Mouse (Mus musculus): Measurements from ENCODE around the gene Crhr2. TPM values are rescaled to one million over a fixed set of nuclear protein-coding genes. Genes with fewer than 3 reads are reported as not detected.

The Crhr2 gene
- total RNA-seq (2015) (not detected in 2 replicates), total RNA-seq (2017) (not detected in 2 replicates)

DNA sequence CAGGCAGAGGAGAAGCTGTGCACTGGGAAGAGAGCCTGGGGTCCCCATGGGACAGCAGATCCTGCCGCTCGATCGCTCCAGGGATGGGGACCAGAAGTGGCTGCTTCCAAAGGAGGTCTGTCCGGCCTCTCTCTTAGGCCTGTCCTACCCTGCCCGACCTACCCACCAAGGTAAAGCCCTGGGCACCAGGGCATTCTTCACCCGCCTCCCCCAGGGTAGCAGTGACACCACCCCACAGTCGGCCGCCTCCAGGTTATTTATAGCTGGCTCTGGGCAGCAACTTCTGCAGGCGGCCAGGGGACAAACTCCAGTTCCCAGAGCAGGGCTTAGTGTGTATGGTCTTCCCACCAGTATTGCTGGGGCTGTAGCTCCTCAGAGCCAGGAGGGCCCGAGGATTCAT lies at the start of gene Crhr2:
Crhr2 (minus strand) TSS at position 223 of the 400 bp plus-strand sequence.
- no peak for ATAC-seq (ENCODE audit: poor library complexity, severe bottlenecking)

DNA sequence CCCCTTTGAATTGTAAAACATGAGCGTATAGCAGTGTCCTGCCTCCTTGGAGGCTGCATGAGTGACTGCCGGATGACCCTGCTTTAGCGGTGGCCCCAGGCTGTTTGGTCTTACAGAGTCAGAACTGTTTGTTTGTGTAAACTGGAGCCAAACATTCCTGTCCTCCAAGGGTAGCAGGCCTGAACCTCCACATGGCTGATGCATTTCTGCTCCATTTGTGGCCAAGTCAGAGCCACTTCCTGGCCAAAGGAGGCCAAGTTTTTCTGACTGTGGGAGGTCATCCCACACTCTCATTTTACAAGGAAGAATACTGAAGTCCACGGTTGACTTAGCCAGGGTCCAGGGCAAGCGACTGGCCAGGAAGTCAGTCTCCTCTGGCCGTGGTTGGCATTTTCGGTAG lies 46.7 kb upstream of the Crhr2 start:
- no peak for ATAC-seq (ENCODE audit: poor library complexity, severe bottlenecking)

DNA sequence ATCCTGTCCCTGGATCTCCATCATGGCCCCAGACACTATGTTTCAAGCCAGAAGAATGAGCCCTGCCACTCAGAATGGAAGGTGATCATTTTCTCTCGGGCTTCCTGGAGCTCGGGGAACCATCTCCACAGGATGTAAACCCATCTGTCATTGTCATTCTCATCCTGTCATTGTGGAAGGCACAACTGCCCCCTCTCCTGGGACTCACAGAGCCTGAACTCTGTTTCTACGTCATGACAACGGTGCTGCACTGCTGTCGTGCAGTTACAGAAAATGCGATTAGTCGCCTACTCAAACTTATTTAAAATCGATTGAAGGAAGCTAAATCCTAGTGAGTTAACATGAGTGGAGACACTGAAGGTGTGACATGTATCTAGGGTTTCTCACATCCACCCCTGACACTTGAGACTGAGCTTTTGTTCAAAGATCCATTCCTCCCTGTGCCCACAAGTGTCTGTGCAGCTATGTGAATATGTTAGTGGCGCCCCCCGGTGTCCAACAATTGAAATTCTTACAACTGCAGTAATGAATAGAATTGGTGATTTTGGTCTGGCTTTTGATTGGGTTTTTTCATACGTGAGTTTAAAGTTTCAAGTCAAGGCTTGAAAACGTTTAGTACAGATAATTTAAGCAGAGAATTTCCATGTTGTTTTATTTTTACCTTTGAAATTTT lies 44.4 kb upstream of the Crhr2 start:
- ATAC-seq (ENCODE audit: poor library complexity, severe bottlenecking): no peak

DNA sequence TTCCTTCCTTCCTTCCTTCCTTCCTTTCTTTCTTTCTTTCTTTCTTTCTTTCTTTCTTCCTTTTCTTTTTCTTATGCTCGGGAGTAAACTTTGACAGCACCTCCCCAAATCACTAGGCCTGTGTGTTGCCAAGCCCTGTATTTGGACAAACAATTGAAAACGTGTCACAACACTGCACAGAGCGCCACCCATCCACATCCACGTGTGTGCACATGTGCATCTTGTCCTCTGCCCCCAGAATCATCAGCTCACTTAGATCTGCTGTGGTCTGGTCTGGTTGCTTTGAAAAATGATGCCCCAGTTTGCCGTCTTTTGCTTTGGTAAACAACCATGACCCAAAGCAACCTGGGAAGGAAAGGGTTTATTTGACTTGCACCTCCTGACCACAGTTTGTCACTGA lies 43.1 kb upstream of the Crhr2 start:
- ATAC-seq (ENCODE audit: poor library complexity, severe bottlenecking): no peak

DNA sequence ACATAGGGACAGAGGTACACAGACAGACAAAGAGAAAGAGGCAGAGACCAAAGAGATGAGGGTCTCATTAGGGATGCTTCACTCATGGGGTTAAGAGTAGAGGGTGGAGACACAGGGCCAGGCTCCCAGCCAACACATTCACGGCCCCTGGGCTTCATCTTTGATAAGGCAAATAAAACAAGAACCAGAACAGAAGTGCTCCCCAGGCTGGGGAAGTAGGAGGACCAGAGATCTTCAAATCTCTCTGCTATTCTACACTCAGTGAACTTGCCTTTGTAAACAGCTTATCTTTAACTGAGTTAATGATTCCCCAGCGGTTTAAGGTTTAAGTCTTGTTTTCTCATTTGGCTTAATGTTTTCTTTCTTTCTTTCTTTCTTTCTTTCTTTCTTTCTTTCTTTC lies 42.6 kb upstream of the Crhr2 start:
- ATAC-seq (ENCODE audit: poor library complexity, severe bottlenecking): no peak

DNA sequence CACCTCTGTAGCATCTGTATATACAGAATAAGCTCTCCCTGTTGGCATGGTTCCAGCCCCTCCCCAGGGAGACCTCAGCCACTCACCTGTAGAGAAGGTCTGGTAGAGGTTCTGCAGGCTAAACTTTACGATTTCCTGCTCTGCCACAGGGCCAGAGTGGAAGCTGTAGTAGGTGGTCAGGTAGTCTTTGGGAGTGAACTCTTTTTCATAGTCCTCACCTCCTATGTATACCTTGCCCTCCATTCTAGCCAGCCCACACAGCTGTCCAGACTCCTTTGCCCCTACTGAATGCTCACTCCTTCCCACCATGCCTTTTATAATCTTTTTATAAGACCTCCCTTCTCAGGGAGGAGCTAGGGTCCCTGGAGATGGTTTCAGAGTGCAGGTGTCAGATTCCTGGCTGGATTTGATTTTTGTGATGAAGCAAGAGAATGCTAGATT lies 41.9 kb upstream of the Crhr2 start, which contains the start of gene Inmt:
Inmt (minus strand) TSS at position 303 of the 441 bp plus-strand sequence.
- no peak for ATAC-seq (ENCODE audit: poor library complexity, severe bottlenecking)

DNA sequence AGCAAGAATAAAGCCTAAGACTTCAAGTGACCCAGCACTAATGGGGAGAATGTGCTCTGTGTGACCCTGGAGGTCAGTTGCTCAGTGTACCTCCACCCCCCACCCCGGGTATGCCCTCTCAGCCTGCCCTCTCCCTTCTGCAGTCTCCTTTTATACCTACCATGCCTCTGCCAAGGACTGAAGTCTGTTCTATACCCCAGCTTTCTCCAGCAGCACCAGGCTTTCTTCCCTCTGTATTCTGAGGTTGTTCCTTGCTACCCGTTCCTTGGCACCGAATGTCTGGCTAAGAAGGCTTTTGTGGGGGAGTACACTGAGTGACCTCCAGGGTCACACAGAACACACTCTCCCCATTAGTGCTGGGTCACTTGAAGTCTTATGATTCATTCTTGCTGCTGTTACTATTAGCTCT lies 41.1 kb upstream of the Crhr2 start:
- ATAC-seq (ENCODE audit: poor library complexity, severe bottlenecking): no peak

DNA sequence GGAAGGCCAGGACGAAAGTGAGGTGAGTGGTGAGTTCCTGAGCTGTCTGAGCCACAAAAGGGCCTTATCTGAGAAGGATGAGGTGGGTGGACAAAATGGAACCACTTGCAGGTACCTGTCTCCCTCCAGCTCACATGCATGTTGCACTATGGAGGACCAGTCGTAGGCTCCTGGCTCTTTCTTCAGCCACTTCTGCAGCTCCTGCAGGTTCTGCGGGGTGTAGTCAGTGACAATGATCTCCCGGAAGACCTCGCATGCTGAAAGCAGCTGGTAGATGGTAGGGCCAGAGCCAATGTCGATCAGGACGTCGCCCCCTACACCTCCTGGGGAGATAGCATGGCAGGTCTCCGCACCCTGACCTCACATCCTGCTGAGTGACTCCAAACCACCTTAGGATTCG lies 40.4 kb upstream of the Crhr2 start:
- ATAC-seq (ENCODE audit: poor library complexity, severe bottlenecking): no peak

DNA sequence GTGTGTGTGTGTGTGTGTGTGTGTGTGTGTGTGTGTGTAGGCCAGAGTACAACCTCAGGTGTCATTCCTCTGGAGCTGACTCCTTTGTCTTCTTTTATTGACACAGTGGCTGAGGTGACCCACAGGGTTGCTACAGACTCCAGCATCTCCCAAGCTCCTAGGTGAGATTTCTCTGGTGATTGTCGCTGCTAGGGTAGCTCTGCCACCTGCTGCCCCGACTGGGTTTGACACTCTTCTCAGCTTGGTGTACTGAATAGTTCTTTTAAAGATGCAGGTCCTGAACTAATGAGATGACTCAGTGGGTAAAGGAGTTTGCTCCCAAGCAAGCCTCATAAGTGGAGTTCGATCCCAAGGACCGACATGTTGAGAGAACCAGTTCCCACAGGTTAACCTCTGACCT lies 38.8 kb upstream of the Crhr2 start:
- no peak for ATAC-seq (ENCODE audit: poor library complexity, severe bottlenecking)

DNA sequence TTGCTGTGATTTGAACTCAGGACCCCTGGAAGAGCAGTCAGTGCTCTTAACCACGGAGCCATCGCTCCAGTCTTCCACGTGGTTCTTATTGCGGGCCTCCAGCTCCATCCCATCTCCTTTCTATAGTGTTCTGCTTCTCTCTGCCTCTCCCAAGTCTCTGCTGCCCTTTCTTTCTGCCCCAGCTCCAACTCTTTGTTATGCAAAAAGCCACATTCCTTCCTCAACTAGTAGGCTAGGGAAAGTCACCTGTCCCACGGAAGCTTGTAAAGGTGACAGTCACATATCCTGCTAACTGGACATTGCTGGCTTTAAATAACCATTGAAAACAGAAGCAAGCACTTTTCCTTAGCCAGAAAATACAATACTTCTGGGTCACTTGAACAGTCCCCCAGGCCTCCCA lies 37.0 kb upstream of the Crhr2 start:
- ATAC-seq (ENCODE audit: poor library complexity, severe bottlenecking): no peak

DNA sequence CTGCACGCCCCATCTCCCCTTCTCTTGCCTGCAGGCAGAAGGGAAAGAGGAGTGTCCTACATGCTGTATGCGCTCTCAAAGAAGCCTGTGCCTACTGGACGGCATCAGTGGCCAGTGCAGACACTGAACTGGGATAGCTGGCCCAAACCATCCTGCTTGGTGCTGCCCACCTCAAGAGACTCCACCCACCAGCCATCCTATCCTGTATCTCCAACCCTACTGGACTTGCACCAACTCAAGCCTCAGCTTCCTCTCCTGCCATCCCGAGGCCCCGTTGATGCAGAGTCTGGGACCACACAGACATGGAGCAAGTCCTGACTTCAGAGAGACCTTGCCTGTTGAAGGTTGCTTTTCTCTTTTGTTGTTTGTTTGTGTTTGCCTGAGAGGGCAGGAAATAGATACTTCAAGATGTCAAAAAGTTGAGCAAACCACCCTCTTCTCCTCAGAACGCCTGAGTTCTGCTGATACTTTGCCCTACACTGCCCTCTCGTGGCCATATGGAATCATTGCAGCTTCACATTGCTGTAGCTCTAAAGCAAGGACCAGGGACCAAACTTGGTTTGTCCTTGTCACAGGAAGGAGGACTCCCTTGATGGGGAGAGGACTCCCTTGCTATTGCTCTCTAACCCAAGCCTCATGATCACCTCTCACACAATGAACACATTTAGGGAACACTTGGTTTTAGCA lies 34.1 kb upstream of the Crhr2 start:
- ATAC-seq (ENCODE audit: poor library complexity, severe bottlenecking): peak; percentile 90

DNA sequence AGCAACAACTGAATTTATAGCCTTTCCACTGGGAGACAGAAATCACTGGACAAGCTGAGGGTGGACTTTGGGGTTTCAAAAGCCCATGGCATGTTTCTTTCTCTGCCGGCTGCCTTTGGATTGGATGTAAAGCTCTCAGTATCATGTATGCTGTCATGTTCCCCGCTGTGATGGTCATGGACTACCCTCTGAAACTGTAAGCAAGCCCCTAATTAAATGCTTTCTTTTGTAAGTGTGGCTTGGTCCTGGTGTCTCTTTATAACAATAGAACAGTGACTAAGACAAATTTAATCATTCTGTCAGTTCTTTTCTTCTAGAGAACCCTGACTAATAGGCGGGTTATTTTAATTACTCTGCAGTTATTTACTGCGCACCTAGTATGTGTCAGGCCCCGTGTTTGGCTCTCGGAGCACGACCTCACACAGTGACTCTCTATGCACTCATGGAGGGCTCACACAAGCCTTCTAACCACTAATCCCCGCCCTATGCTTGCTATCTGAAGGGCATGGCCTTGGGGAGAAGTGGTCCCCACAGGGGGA lies 30.3 kb upstream of the Crhr2 start:
- ATAC-seq (ENCODE audit: poor library complexity, severe bottlenecking): no peak

DNA sequence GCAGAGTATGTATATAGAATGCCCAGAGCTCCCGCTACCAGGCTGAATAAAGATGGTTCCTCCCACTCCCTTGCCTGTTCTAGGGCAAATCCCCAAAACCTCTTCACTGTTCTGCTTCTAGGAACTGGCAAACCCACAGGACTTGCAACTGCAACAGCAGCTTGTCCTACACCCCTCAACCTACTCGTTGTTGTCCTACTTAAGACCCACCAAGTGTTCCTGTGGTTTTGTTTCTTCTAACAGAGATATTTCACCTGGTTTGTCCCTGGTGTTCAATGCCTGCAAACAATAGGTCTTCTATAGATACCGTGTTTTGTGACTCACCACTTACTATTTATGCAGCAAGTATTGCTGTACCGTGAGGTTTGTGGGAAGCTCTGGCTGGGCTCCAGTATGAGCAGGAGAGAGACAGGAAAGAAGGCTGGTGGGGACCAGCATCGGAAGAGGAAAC lies 28.5 kb upstream of the Crhr2 start:
- ATAC-seq (ENCODE audit: poor library complexity, severe bottlenecking): no peak

DNA sequence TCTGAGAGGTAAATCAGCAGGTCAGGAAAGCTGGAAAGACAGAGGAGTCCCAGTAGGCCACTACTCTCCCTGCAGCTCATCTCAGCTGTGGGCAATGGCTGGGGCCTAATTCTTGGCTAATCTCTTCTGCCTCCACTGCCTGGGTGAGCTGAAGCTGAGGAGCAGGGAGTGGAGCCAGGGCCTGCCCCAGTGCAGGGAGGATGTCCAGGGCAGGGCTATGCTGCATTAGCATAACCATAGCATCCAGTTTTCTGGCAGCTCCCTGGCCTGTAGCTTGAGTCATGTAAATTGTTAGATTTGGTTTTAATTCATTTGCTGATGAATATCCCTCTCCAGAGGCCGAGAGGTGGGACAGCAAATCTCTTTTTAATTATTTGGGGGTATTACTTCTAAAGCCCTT lies 26.4 kb upstream of the Crhr2 start:
- no peak for ATAC-seq (ENCODE audit: poor library complexity, severe bottlenecking)

DNA sequence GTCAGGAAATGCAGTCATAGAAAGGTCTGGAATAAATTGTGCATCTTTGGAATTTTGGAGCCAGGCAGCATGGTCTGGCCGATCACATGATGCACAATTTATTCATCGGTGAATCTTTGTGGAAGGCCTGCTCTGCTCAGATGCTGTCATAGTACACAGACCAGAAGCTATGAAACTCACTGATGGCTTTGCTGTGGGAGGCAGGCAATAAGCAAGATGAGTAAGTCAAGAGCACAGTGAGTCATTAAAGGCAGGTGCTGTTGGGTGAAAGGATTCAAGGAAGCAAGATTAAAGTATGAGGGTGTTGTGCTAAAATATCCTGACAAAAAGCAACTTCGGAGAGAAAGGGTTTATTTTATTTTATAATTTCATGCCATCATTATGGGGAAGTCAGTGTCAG lies 19.4 kb upstream of the Crhr2 start:
- ATAC-seq (ENCODE audit: poor library complexity, severe bottlenecking): no peak

DNA sequence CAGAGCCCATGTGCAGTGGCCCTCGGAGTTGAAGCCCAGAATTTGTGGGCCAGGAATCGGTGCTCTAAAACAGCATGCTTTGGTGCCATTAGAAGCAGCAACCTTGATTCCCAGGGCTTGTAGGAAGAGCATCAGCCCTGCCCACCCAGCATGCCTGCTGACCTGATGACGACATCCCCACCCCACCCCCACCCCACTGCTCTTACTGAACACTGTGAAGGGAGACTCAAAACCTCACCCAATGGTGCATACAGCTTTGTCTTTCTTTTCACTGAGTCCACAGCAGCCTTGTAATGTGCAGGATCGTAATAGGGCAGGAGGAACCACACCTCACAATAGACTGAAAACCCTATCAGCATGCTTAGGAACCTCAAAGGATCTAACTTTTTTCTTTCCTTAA lies 13.3 kb upstream of the Crhr2 start:
- no peak for ATAC-seq (ENCODE audit: poor library complexity, severe bottlenecking)

DNA sequence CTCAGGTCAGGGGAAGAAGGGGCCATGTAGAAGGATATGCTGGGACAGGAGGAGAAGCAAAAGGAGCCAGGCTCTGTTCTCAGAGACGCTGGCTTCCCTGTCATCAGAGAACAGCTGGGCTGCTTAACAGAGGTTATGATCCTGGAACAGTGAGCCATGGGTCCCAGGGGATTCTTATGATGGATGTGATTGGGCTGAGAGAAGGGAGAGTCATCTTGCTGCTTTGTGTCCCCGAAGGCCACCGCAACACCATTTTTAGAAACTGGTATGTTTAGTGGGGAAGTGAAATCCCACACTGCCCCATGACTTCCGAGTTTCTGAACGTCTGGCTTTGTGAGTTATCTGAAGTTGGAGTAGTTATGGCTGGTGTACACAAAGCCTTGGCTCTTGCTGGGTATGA lies 12.5 kb upstream of the Crhr2 start:
- no peak for ATAC-seq (ENCODE audit: poor library complexity, severe bottlenecking)

DNA sequence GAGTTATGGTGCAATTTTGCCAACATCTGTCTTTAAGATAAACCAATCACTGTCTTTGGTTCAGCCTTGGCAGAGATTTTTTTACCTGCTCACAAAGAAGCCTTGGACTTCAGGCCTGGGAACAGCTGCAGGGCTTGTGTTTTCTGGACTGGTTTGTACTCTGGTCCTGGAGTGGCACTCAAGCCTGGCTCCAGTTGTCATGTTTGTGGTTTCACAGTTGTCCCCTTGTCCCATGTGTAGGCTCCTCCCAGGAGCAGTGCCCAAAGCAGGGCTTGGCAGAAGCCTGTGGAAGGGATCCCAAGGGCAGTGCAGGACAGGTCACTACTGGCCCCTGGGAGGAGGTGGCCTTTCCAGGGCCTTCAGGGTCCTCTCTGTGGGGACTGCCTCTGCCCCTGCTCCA lies 5.5 kb upstream of the Crhr2 start:
- no peak for ATAC-seq (ENCODE audit: poor library complexity, severe bottlenecking)

DNA sequence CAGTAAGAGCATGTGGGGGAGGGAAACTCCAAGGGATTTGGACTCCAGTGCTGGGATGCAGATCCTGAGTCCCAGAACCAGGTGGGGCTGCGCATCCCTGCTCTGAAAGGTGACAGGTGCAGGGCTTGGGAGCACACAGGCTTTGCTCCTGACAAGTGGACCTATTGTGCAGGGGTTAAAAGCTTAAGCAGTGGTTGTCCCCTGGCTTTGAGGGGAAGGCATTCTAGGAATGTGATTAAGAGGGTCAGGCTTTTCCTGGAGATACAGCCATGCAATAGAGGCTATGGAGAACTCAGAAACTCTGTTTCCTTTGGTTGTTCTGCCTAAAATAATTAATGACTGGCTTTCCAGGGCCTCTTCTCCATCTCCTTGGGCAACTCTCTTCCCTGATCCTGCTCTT lies 609 bp upstream of the Crhr2 start:
- ATAC-seq (ENCODE audit: poor library complexity, severe bottlenecking): no peak

DNA sequence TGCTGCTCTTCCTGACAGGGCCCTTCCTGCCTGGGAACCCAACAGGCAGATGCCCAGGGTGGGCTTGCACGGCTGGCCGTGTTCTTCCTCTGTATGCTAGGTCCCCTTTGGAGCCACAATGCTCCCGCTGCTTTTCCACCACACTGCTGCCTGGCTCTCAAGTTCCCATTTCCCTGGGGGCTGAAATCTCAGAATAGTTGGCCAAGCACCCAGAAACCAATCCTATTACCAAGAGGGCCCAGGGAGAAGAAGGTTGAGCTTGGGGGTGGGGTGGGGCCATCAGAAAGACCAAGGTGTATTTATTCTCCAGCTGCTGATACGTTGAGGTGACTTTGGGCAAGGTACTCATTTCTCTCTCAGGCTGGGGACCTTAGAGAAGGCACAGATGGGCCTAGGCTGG lies 1.5 kb downstream of the Crhr2 start:
- no peak for ATAC-seq (ENCODE audit: poor library complexity, severe bottlenecking)

DNA sequence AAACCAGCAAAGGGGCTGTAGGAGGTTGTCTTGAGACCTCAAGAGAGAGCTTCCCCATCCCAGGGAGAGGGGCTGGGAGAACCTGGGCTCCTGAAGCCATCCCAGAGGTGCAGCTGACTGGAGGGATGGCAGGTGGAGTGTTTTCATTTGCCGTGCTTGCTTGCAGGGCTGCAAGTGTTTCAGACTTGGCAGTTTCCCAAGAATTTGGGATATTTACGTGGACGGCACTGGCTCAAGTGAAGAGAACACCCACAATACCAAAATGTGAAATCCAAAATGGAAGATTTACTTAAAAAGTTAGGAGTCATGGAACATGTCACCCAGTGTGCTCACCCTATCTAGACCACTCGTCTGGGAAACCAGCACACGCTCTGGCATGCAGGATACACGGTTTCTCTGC lies 2.2 kb downstream of the Crhr2 start:
- ATAC-seq (ENCODE audit: poor library complexity, severe bottlenecking): no peak

DNA sequence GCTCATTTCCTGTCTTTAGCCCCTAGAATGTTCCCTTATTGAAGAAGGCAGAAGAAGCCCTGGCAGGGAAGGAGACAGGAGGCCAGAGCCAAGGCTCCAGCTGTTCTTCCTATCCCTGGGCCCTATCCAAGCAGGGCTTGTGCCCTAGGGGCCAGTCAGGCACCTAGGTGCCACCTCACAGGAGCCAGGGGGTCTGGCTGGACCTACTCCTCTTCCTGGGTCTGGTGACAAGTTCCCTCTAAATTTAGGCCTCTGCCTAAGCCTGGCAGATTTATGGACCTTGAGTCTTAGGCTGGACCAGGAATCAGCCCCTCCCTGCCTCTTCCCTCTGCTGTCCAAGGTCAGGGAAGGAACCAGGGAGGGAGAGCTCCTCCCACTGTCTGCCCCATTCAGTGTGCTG lies 4.4 kb downstream of the Crhr2 start:
- no peak for ATAC-seq (ENCODE audit: poor library complexity, severe bottlenecking)
